Mouse (Mus musculus) gastrocnemius, adult 18-20 months (tissue): Measurements from ENCODE around the gene Ogfr. TPM values are rescaled to one million over a fixed set of nuclear protein-coding genes. Genes with fewer than 3 reads are reported as not detected.

Experiments used
- DNase-seq: peaks from one replicate; pipeline ENCODE4 v3.0.0; 2021; ENCODE audit warnings: low spot score
- total RNA-seq, 2 experiments: library from RNA; stranded (reverse); gene quantifications; 2 replicates each; pipeline ENCODE4 v1.2.3; 2021

The Ogfr gene
- total RNA-seq, 2 experiments from 2014 or later, result 20.7 to 25.7 TPM

GRCm38 (mm10) chr2:180598157-180598705, 9.2 kb downstream of the Ogfr start:
- no peak for DNase-seq

- no peak for DNase-seq
Observed at GRCm38 (mm10) chr2:180600569-180601021, 11.6 kb downstream of the Ogfr start.

GRCm38 (mm10) chr2:180604781-180605180, 15.7 kb downstream of the Ogfr start:
- no peak for DNase-seq

DNA sequence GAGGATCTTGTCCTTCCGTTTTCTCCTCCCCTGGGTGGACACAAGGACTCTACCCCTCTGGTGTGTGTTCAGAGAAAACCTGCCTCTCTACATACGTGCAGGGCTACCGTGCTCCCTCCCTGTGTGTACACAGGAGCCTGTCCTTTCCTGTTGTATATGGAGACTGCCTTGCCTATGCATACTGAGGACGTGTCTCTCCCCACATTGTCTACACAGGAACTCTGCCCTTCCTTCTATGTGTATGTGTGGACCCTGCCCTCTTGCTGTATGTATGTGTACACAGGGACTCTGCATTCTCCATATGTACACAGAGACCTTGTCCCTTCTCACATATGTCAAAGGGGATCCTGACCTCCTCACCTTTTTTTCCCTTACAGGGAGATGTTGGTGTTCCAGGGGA, 21.2 kb downstream of the Ogfr start:
- DNase-seq, result no peak

GRCm38 (mm10) chr2:180611882-180612281, 22.8 kb downstream of the Ogfr start:
- no peak for DNase-seq

- no peak for DNase-seq
Observed at GRCm38 (mm10) chr2:180641576-180642554, 52.8 kb downstream of the Ogfr start.

DNA sequence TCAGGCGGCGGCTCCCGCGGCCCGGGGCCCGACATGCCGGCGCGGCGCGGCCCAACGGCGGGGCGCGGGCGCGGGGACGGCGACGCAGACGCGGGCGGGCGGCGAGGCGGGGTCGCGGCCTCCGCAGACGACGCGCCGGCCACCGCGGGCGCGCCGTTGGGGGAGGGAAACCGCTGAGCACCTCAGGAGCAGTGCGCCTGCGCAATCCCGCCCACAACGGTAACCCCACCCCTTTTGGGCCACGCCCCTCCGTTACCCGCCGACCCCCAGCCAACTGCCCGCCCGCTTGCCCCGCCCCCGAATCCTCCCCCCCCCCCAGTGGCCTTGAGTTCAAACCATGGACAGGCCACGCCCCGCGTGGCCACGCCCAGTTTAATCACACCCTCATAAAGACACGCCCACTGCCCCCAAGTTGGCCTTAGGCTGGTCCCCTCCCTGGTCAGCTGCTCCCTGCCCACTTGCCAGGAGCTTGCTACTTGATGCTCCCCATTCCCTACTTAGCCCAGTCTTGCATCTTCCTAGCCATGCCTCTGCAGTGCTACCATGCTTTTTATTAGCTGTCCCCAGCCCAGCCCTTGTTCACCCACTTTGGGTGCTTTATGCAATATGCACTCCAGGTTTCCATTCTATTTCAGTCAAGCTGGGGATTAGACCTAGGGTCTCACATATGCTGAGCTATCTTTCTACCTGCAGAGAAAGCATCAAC, 53.7 kb downstream of the Ogfr start, which contains the start of gene Tcfl5:
TSS of gene Tcfl5 (minus strand) at position 154 of the 706 bp plus-strand sequence.
- no peak for DNase-seq

- no peak for DNase-seq
Observed at GRCm38 (mm10) chr2:180643626-180644025, 54.6 kb downstream of the Ogfr start.

Other genes with a start within 250 kb of the Ogfr start
- gene Slco4a1, start 133.0 kb upstream of the Ogfr start, total RNA-seq, result not detected
- gene Ntsr1, start 89.3 kb upstream of the Ogfr start, total RNA-seq, result not detected
- gene Mrgbp, start 7.9 kb upstream of the Ogfr start, total RNA-seq, result 1 to 10 TPM; 4.4 to 4.5 TPM
- gene Col9a3, start 8.5 kb downstream of the Ogfr start, total RNA-seq, result under 1 TPM in 1 of 2 experiments, not detected in 1; 0.07 TPM
- gene Tcfl5, start 53.5 kb downstream of the Ogfr start, total RNA-seq, result not detected
- gene Dido1, start 120.8 kb downstream of the Ogfr start, total RNA-seq, result 10 to 100 TPM; 15.3 to 19.4 TPM
- gene Gid8, start 120.9 kb downstream of the Ogfr start, total RNA-seq, result 10 to 100 TPM; 31.7 to 36.7 TPM
- gene Slc17a9, start 136.0 kb downstream of the Ogfr start, total RNA-seq, result not detected
- gene Bhlhe23, start 187.7 kb downstream of the Ogfr start, total RNA-seq, result not detected